Mouse (Mus musculus) limb, embryonic 10.5 days (tissue): Measurements from ENCODE around the gene Pla2g4e. TPM values are rescaled to one million over a fixed set of nuclear protein-coding genes. Genes with fewer than 3 reads are reported as not detected.

ENCODE experiments used
- DNase-seq: peaks from one replicate; pipeline ENCODE4 v3.0.0-alpha.2; 2017; ENCODE audit warnings: low spot score
- H3K27ac ChIP-seq: fragments of 300-500 bp; sonication (generic); 2 replicates; pipeline ENCODE4 v1.5.1; 2016; ENCODE audit warnings: mild to moderate bottlenecking
- H3K27me3 ChIP-seq: fragments of 300-500 bp; sonication (generic); 2 replicates; pipeline ENCODE4 v1.6.1; 2016; ENCODE audit warnings: low read depth, mild to moderate bottlenecking; ENCODE audit not compliant: poor library complexity, severe bottlenecking
- H3K36me3 ChIP-seq: fragments of 300-500 bp; sonication (generic); 2 replicates; pipeline ENCODE4 v1.6.1; 2016; ENCODE audit warnings: mild to moderate bottlenecking, moderate library complexity
- H3K4me1 ChIP-seq: fragments of 300-500 bp; sonication (generic); 2 replicates; pipeline ENCODE4 v1.6.1; 2016
- H3K4me3 ChIP-seq: fragments of 300-500 bp; sonication (generic); 2 replicates; pipeline ENCODE4 v1.5.1; 2016; ENCODE audit warnings: mild to moderate bottlenecking, moderate library complexity
- H3K9me3 ChIP-seq: fragments of 300-500 bp; sonication (generic); replicated peaks from 2 replicates; pipeline ENCODE4 v1.6.1; 2016; ENCODE audit warnings: mild to moderate bottlenecking
- whole genome bisulfite sequencing: fragments of 180-500 bp; shearing (Covaris S2); methylation state at CpG from one replicate; pipeline ENCODE4 v1.1.7; 2016; 5-methylcytosine and 5-hydroxymethylcytosine counted together
- polyA plus RNA-seq: library from polyadenylated mRNA; unstranded; fragments of >200 nt; fragmentation: Nextera tagmentation; extraction: Ambion mirVana; gene quantifications from 2 replicates; pipeline ENCODE4 v1.2.1, GENCODE M21; 2016

Pla2g4e gene
- polyA plus RNA-seq, 1 experiment from 2014 or later, result not detected

GRCm38 (mm10) chr2:120125461-120125860 lies 119.7 kb downstream of the Pla2g4e start:
- Histone ChIP-seq H3K4me3 (no peak overlapping the region), H3K9me3 (no peaks in the 10 kb centered on the region), H3K36me3 (no peaks in the 10 kb centered on the region), H3K4me1 (peaks cover 28% of the 10 kb centered on the region), H3K27me3 (no peaks in the 10 kb centered on the region), H3K27ac (no peak overlapping the region)
- WGBS, result 98% methylated on average over 1 of the region's 1 CpGs
- no peak for DNase-seq

GRCm38 (mm10) chr2:120124946-120125345 lies 120.2 kb downstream of the Pla2g4e start:
- WGBS, result 88% methylated on average over 2 of the region's 2 CpGs
- no peak overlapping the region for H3K4me3 ChIP-seq
- H3K27ac ChIP-seq, result no peak overlapping the region
- H3K36me3 ChIP-seq, result no peaks in the 10 kb centered on the region
- no peaks in the 10 kb centered on the region for H3K9me3 ChIP-seq
- DNase-seq, result no peak
- peaks cover 28% of the 10 kb centered on the region for H3K4me1 ChIP-seq
- no peaks in the 10 kb centered on the region for H3K27me3 ChIP-seq

- H3K27me3 ChIP-seq, result no peaks in the 10 kb centered on the region
- DNase-seq, result no peak
- WGBS, result 26% methylated on average over 1 of the region's 1 CpGs
- H3K9me3 ChIP-seq, result no peaks in the 10 kb centered on the region
- no peak overlapping the region for H3K27ac ChIP-seq
- H3K36me3 ChIP-seq, result no peaks in the 10 kb centered on the region
- H3K4me3 ChIP-seq, result no peak overlapping the region
- H3K4me1 ChIP-seq, result peaks cover 25% of the 10 kb centered on the region
These were observed 121.0 kb downstream of the Pla2g4e start for GRCm38 (mm10) chr2:120124096-120124495.

GRCm38 (mm10) chr2:120122983-120123382 lies 122.2 kb downstream of the Pla2g4e start:
- H3K4me3 ChIP-seq, result no peak overlapping the region
- WGBS, result 96% methylated on average over 6 of the region's 6 CpGs
- no peaks in the 10 kb centered on the region for H3K9me3 ChIP-seq
- H3K27ac ChIP-seq, result no peak overlapping the region
- peaks cover 18% of the 10 kb centered on the region for H3K4me1 ChIP-seq
- no peaks in the 10 kb centered on the region for H3K36me3 ChIP-seq
- no peak for DNase-seq
- no peaks in the 10 kb centered on the region for H3K27me3 ChIP-seq

GRCm38 (mm10) chr2:120117346-120117745 lies 127.8 kb downstream of the Pla2g4e start:
- no peaks in the 10 kb centered on the region for H3K27me3 ChIP-seq
- H3K9me3 ChIP-seq, result no peaks in the 10 kb centered on the region
- no peaks in the 10 kb centered on the region for H3K36me3 ChIP-seq
- H3K4me3 ChIP-seq, result no peak overlapping the region
- 95% methylated on average over 6 of the region's 6 CpGs for WGBS
- H3K4me1 ChIP-seq, result peaks cover 5% of the 10 kb centered on the region
- DNase-seq, result no peak
- no peak overlapping the region for H3K27ac ChIP-seq

Other genes starting within 250 kb of the Pla2g4e start
- 19.8 and 25.1 TPM in 2 replicates for gene Jmjd7, start 217.9 kb downstream of the Pla2g4e start, polyA plus RNA-seq
- gene Gm28042, start 217.8 kb downstream of the Pla2g4e start, polyA plus RNA-seq, result 3.6 and 4.3 TPM in 2 replicates
- 1.4 and 3.9 TPM in 2 replicates for gene Pla2g4b, start 211.9 kb downstream of the Pla2g4e start, polyA plus RNA-seq
- gene Ehd4, start 90.7 kb downstream of the Pla2g4e start, polyA plus RNA-seq, result 25.3 and 27.5 TPM in 2 replicates
- 0.04 and 0.05 TPM in 2 replicates for gene Pla2g4d, start 43.9 kb upstream of the Pla2g4e start, polyA plus RNA-seq
- not detected in 2 replicates for gene Pla2g4f, start 68.8 kb upstream of the Pla2g4e start, polyA plus RNA-seq
- 22.0 and 28.0 TPM in 2 replicates for gene Vps39, start 107.8 kb upstream of the Pla2g4e start, polyA plus RNA-seq
- gene Ganc, start 158.6 kb upstream of the Pla2g4e start, polyA plus RNA-seq, result 5.7 and 7.3 TPM in 2 replicates
- gene Tmem87a, start 158.8 kb upstream of the Pla2g4e start, polyA plus RNA-seq, result 4.9 and 6.8 TPM in 2 replicates
- 0.30 and 0.58 TPM in 2 replicates for gene Capn3, start 210.7 kb upstream of the Pla2g4e start, polyA plus RNA-seq